7 mouse cellular contexts compared by ENCODE assay signal in genomic region chr11:120236438-120237165, GRCm38 (mm10). TPM values are rescaled to one million over a fixed set of nuclear protein-coding genes. Genes with fewer than 3 reads are reported as not detected.
DNase-seq lines count a peak whose midpoint lies in the region; ATAC-seq and TF ChIP-seq lines count a peak whose summit lies in the region.

No protein-coding gene starts in this region.

- DNase-seq in 3134 (ENCODE audit: extremely low read depth, insufficient read length, low spot score) = peak; percentile 86
- DNase-seq in cerebellum, postnatal 36 days = peak; percentile 73 to 75
- DNase-seq in lung, postnatal 36 days = peak; percentile 65
- peak; percentile 72 for DNase-seq in right cerebral cortex, postnatal 4 days

- peak overlapping the region; percentile 94 for H3K27ac ChIP-seq in heart, embryonic 11.5 days (ENCODE audit: low read depth, low read length)
- H3K27ac ChIP-seq in kidney, embryonic 16.5 days (ENCODE audit: low read length) = peak overlapping the region; percentile 96

- ATAC-seq in heart, embryonic 11.5 days (replicated peaks; ENCODE audit: insufficient number of reproducible peaks, low FRiP score, low TSS enrichment) = no peak
- no peak for ATAC-seq in kidney, embryonic 16.5 days (ENCODE audit: low FRiP score, low TSS enrichment)

- no peaks in the 10 kb centered on the region for H3K9me3 ChIP-seq in E14TG2a.4 (ENCODE audit: low read length)
- H3K9me3 ChIP-seq in heart, embryonic 11.5 days (replicated peaks; ENCODE audit: control insufficient read depth, low read length) = no peaks in the 10 kb centered on the region
- no peaks in the 10 kb centered on the region for H3K9me3 ChIP-seq in kidney, embryonic 16.5 days (ENCODE audit: low read length)

- no peaks in the 10 kb centered on the region for H3K36me3 ChIP-seq in E14TG2a.4 (ENCODE audit: insufficient read depth, low read length)
- H3K36me3 ChIP-seq in heart, embryonic 11.5 days (ENCODE audit: control insufficient read depth, insufficient read depth, low read length) = no peaks in the 10 kb centered on the region
- no peaks in the 10 kb centered on the region for H3K36me3 ChIP-seq in kidney, embryonic 16.5 days (ENCODE audit: insufficient read depth, low read length)

- no peak for TF ChIP-seq CTCF in E14TG2a.4 (conservative IDR thresholded peaks at IDR 0.05; ENCODE audit: low read length)

- H3K9ac ChIP-seq in heart, embryonic 11.5 days (ENCODE audit: low read depth, low read length) = peak overlapping the region; percentile 99
- H3K9ac ChIP-seq in kidney, embryonic 16.5 days (replicated peaks; ENCODE audit: low read length) = peak overlapping the region; percentile 96

- H3K4me2 ChIP-seq in heart, embryonic 11.5 days = peak overlapping the region; percentile 100
- peak overlapping the region; percentile 88 for H3K4me2 ChIP-seq in kidney, embryonic 16.5 days (replicated peaks; ENCODE audit: low read depth, low read length)

- H3K4me1 ChIP-seq in E14TG2a.4 (replicated peaks; ENCODE audit: low read depth, low read length) = peaks cover 65% of the 10 kb centered on the region
- peaks cover 36% of the 10 kb centered on the region for H3K4me1 ChIP-seq in heart, embryonic 11.5 days (ENCODE audit: control insufficient read depth, insufficient read depth, low read length)
- H3K4me1 ChIP-seq in kidney, embryonic 16.5 days (ENCODE audit: insufficient read depth, low read length) = peaks cover 43% of the 10 kb centered on the region

- under 1% methylated on average over 75 of the region's 96 CpGs for WGBS in heart, embryonic 11.5 days (ENCODE audit: insufficient replicate concordance)
- under 1% methylated on average over 90 of the region's 96 CpGs for WGBS in kidney, embryonic 16.5 days

- peak overlapping the region; percentile 92 for H3K4me3 ChIP-seq in E14TG2a.4 (replicated peaks; ENCODE audit: low read length)
- peak overlapping the region; percentile 78 for H3K4me3 ChIP-seq in heart, embryonic 11.5 days (ENCODE audit: low read depth, low read length)
- H3K4me3 ChIP-seq in kidney, embryonic 16.5 days (ENCODE audit: low read length) = peak overlapping the region; percentile 77

- peaks cover 24% of the 10 kb centered on the region for H3K27me3 ChIP-seq in E14TG2a.4 (ENCODE audit: insufficient read depth, low read length)
- peaks cover 5% of the 10 kb centered on the region for H3K27me3 ChIP-seq in heart, embryonic 11.5 days (ENCODE audit: control insufficient read depth, insufficient read depth, low read length)
- H3K27me3 ChIP-seq in kidney, embryonic 16.5 days (ENCODE audit: insufficient read depth, low read length) = no peaks in the 10 kb centered on the region

RNA-seq across cellular contexts. Expression of gene Bahcc1, which starts 3.9 kb away (rescaled TPM):
- 7.0 and 9.1 TPM in 2 replicates for polyA plus RNA-seq in heart, embryonic 11.5 days (2014; fragmentation: Nextera tagmentation; extraction: Ambion mirVana)
- polyA plus RNA-seq in kidney, embryonic 16.5 days (2015; fragmentation: Nextera tagmentation; extraction: Ambion mirVana) = 13.2 and 14.2 TPM in 2 replicates
